Mouse (Mus musculus): ENCODE results near the gene Ano6. TPM values are rescaled to one million over a fixed set of nuclear protein-coding genes. Genes with fewer than 3 reads are reported as not detected.

Gene Ano6
- total RNA-seq, 2 experiments from 2014 or later, result 39.0 to 46.7 TPM

DNA sequence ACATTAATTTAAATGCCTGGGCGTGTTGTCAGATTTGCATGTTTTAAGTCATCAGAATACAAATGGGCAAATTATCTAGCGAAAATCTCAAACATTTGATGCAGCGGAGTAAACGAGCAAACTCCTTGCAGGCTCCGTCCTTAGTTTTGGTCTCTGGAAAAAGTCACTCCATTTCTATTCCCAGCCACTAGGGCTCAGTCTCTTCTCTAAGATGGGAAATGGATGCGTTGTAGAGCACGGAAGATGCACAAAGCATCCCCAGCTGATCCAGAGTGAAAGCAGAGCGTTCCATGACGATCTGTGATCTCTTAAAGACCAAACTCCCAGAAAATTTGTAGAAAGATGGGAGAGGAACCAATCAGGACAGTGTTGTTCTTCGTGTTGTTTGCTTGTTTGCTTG lies 230.9 kb downstream of the Ano6 start:
- no peak for ATAC-seq (ENCODE audit: poor library complexity, severe bottlenecking)

Other genes with a start within 250 kb of the Ano6 start
- gene Dbx2, start 134.9 kb upstream of the Ano6 start, total RNA-seq (2015), result not detected in 2 replicates
- not detected in 2 replicates for gene Dbx2, start 134.9 kb upstream of the Ano6 start, total RNA-seq (2017)

Measured in megakaryocyte, adult 5-6 weeks (primary cell).